Mouse (Mus musculus) splenic B cell, adult 2 months (primary cell): Measurements from ENCODE around the gene Fam117b.
A peak's percentile ranks its signal among the peaks of the same experiment; 100 is the strongest.

Experiments
- DNase-seq: peaks from one replicate; pipeline ENCODE4 v3.0.0-alpha.2; 2011; ENCODE audit warnings: low read depth, low spot score
- H3K27me3 ChIP-seq: 2 replicates; pipeline ENCODE4 v1.6.1; 2012; ENCODE audit warnings: mild to moderate bottlenecking, low read length, moderate library complexity, mixed read lengths; ENCODE audit not compliant: control insufficient read depth, poor library complexity, insufficient read depth, severe bottlenecking
- H3K36me3 ChIP-seq: 2 replicates; pipeline ENCODE4 v1.6.1; 2012; ENCODE audit warnings: mild to moderate bottlenecking, low read length, moderate library complexity, mixed read lengths; ENCODE audit not compliant: control insufficient read depth, poor library complexity, insufficient read depth, severe bottlenecking

The Fam117b gene

DNA sequence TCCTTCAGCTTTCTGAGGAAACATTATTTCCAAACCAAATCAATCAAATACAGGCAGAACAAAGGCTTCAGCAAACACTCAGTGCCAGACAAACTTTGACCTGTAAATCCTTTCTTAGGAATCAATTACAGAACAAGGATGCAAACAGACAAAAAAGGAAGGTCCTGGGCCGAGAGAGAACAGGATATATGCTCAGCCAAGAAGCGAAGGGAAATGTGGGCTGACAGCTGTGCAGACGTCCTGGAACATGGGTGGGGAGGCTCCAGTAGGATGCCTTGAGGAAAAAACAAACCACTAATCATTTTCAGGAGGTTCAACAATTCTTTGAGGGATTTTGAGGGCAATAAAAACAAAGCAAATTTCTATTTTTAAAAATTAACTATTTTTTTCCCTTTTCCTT is 10.2 kb upstream of the Fam117b start:
- Histone ChIP-seq H3K27me3 (no peaks in the 10 kb centered on the region), H3K36me3 (no peaks in the 10 kb centered on the region)
- DNase-seq, result no peak

- H3K36me3 ChIP-seq, result no peaks in the 10 kb centered on the region
- H3K27me3 ChIP-seq, result no peaks in the 10 kb centered on the region
- no peak for DNase-seq
These were observed 8.0 kb upstream of the Fam117b start for GRCm38 (mm10) chr1:59904630-59905295.

- DNase-seq, result no peak
- H3K27me3 ChIP-seq, result no peaks in the 10 kb centered on the region
- no peaks in the 10 kb centered on the region for H3K36me3 ChIP-seq
These were observed 6.9 kb upstream of the Fam117b start for GRCm38 (mm10) chr1:59905916-59906315.

- no peaks in the 10 kb centered on the region for H3K27me3 ChIP-seq
- DNase-seq, result no peak
- no peaks in the 10 kb centered on the region for H3K36me3 ChIP-seq
These were observed 5.8 kb upstream of the Fam117b start for GRCm38 (mm10) chr1:59906819-59907521.

DNA sequence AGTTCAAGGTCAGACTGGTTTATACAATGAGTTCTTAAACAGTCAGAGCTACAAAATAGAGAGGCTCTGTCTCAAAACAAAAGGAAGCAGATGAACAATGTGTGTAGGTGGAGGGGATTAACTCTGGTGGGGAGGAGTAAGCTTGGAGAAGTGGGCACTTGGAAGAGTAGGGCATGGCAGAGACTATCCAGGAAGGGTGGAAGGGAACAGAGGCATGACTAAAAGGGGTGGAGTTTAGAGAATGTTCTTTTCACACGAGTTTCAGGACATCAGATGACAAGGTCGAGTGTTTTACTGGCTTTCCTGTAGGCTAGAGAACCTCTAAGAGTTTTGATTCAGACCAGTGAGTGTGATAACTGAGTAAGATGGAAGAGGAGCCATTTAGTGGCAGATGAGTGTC is 5.1 kb upstream of the Fam117b start:
- no peak for DNase-seq
- H3K36me3 ChIP-seq, result no peaks in the 10 kb centered on the region
- H3K27me3 ChIP-seq, result no peaks in the 10 kb centered on the region

DNA sequence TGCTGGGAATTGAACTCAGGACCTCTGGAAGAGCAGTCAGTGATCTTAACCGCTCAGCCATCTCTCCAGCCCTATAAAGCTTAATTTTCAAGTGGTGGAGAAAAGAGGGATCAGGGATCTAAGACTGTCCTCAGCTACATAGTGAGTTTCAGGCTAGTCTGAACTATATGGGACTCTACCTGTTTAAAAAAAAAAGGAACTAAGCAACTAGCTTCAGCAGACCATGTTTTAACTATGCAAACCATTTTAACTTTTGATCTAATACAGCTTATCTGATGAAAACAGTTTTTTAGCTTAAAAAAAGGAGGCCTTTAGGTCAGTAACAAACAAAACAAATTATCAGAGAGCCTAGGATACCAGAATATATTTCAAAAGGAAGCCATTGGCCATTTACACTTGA is 1.9 kb upstream of the Fam117b start:
- DNase-seq, result peak; percentile 30
- Histone ChIP-seq H3K36me3 (no peaks in the 10 kb centered on the region), H3K27me3 (no peaks in the 10 kb centered on the region)

- Histone ChIP-seq H3K27me3 (no peaks in the 10 kb centered on the region), H3K36me3 (no peaks in the 10 kb centered on the region)
- DNase-seq, result no peak
These were observed 526 bp downstream of the Fam117b start for GRCm38 (mm10) chr1:59913195-59913868.

DNA sequence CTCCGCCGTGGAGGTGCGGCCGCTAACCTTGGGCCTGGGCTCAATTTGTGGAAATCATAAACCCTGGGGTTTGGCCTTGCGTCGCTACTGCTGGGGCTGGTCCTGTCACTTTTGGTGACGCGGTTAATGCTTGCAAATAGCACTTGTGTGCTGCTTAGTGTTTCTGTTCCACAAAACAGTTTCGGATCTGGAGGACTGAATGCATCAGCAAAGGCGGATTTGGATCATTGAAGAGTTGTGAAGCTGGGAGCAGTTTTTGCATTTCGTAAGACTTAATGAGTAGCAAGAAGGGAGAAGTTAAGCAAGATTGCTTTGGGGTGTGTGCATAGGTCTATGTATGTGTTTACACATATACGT is 1.0 kb downstream of the Fam117b start:
- H3K27me3 ChIP-seq, result no peaks in the 10 kb centered on the region
- DNase-seq, result peak; percentile 90

GRCm38 (mm10) chr1:59914799-59915198 is 2.0 kb downstream of the Fam117b start:
- Histone ChIP-seq H3K36me3 (no peaks in the 10 kb centered on the region), H3K27me3 (no peaks in the 10 kb centered on the region)
- DNase-seq, result no peak

More for the DNA sequence above, 1.0 kb downstream of the Fam117b start:
- H3K36me3 ChIP-seq, result no peaks in the 10 kb centered on the region

DNA sequence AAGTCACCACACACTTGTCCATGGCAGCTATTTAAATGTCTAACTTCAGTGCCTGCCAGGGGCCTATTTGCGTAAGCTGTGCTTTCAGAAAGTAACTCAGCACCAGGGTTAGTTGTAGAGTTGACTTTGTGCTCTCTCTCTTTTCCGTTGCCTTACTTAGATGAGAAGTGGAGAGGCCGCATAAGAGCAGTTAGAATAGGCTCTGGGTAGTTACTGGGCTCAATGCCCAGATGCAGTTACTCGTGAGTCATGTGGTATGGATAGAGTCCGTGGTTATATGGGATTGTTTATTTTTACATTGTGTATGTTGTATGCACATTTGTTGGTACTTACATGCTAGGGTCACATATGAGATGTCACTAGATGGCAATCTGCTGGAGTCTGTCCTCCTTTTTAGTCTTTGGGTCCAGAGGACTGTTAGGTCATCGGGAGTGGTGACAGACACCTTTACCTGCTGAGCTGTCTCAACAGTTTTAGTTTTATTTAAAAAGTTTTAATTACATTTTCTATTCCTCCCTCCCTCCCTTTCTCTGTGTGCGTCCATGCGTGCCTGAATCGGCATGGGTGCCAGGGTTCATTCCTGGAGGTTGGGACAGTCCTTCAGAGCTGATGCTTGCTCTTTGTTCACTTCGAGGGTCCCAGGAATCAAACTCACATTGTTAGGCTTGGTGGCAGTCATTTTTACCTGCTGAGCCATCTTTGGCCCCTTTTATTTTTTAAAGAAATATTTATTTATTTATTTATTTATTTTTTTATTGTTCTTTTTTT is 3.2 kb downstream of the Fam117b start:
- no peak for DNase-seq

DNA sequence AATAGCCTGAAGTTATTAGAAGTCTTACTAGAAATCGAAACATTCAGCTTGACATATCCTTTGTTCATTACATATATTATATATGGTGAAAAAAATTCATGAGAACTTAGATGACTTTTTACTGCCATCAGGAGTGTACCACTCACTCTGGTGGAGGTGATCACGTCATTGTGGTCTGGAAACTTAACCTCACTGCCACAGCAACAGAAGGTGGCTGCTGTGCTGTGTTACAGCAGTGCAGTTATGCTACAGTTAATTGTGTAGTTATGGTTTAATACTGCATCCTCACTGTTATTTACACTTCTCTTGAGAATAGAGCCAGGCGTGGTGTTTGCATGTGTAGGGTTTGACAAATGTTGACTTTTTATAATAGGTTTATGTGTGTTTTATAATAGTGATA is 4.6 kb downstream of the Fam117b start:
- Histone ChIP-seq H3K36me3 (no peaks in the 10 kb centered on the region), H3K27me3 (no peaks in the 10 kb centered on the region)
- DNase-seq, result peak; percentile 44

More for the DNA sequence above, 3.2 kb downstream of the Fam117b start:
- Histone ChIP-seq H3K27me3 (no peaks in the 10 kb centered on the region), H3K36me3 (no peaks in the 10 kb centered on the region)

DNA sequence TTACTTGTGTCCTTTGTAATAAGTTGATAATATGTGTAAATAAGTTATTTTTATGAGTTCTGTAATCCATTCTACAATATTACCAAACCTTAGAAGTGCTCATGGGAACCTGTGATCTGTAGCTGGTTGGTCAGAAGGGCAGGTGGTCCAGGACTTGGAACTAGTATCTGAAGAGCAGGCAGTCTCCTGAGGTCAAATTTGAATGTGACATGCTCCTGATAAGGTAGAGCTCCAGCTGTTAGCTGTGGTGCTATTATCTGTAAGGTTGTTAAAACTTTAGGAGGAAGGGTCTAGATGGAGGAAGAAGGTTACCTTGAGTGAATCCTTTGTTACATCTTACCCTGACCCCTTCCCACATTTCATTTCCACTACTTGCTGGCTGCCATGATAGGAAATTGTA is 5.3 kb downstream of the Fam117b start:
- DNase-seq, result no peak
- no peaks in the 10 kb centered on the region for H3K27me3 ChIP-seq
- no peaks in the 10 kb centered on the region for H3K36me3 ChIP-seq

GRCm38 (mm10) chr1:59923201-59923600 is 10.4 kb downstream of the Fam117b start:
- no peak for DNase-seq
- Histone ChIP-seq H3K27me3 (no peaks in the 10 kb centered on the region), H3K36me3 (no peaks in the 10 kb centered on the region)

DNA sequence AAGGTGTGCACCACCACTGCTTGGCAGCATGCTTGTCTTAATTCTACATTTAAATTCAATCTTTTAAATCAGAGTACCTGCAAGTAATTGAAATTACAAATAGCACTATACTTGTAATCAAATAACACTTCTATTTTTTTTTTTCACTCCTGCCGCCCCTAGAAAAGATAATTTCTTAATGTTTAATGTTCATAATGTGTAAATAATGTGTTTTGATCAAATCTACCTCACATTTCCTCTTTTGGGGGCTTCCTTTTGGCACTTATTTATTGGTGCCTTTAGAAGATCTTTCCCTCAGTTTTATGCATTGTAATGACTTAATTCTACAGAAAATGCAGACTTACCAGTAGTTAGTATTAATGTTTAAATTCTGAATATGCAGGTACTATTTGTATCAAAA is 10.9 kb downstream of the Fam117b start:
- H3K36me3 ChIP-seq, result no peaks in the 10 kb centered on the region
- H3K27me3 ChIP-seq, result no peaks in the 10 kb centered on the region
- no peak for DNase-seq

DNA sequence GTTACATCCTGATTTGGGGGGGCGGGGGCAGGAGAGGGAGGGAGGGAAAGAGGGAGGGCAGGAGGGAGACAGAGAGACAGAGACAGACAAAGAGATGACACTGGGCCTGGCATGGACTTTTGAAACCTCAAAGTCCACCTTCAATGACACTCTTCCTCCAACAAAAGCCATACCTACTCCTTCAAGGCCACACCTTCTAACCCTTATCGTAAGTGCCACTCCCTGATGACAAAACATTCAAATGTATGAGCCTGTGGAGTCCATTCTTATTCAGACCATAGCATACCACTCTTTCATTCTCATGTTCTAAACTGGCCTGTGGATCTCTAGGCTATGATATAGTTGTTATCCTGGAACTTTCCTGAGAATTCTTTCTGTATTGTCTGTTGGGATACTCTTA is 11.6 kb downstream of the Fam117b start:
- H3K36me3 ChIP-seq, result no peaks in the 10 kb centered on the region
- DNase-seq, result no peak
- no peaks in the 10 kb centered on the region for H3K27me3 ChIP-seq
